Mouse (Mus musculus) liver, embryonic 13.5 days (tissue): Measurements from ENCODE around the gene Ogg1. TPM values are rescaled to one million over a fixed set of nuclear protein-coding genes. Genes with fewer than 3 reads are reported as not detected.

Experiments used
- ATAC-seq: fragments of 200-750 bp; cut with Nextera tagmentation; 2 replicates; pipeline ENCODE4 v1.8.0; 2017; ENCODE audit warnings: low read depth, mild to moderate bottlenecking, moderate number of reproducible peaks, moderate library complexity
- DNase-seq: peaks from one replicate; pipeline ENCODE4 v3.0.0; 2022
- H3K27ac ChIP-seq: fragments of 300-500 bp; sonication (generic); 2 replicates; pipeline ENCODE4 v1.5.1; 2015; ENCODE audit warnings: moderate library complexity, mild to moderate bottlenecking, inconsistent platforms
- H3K27me3 ChIP-seq: fragments of 300-500 bp; sonication (generic); 2 replicates; pipeline ENCODE4 v1.6.1; 2015; ENCODE audit warnings: mild to moderate bottlenecking, inconsistent platforms
- H3K36me3 ChIP-seq: fragments of 300-500 bp; sonication (generic); 2 replicates; pipeline ENCODE4 v1.6.1; 2015; ENCODE audit warnings: mild to moderate bottlenecking, inconsistent platforms
- H3K4me1 ChIP-seq: fragments of 300-500 bp; sonication (generic); replicated peaks from 2 replicates; pipeline ENCODE4 v1.6.1; 2015; ENCODE audit warnings: inconsistent platforms
- H3K4me2 ChIP-seq: fragments of 300-500 bp; sonication (generic); 2 replicates; pipeline ENCODE4 v1.6.1; 2015; ENCODE audit warnings: inconsistent platforms, mild to moderate bottlenecking, moderate library complexity
- H3K4me3 ChIP-seq: fragments of 300-500 bp; sonication (generic); replicated peaks from 2 replicates; pipeline ENCODE4 v1.5.1; 2015; ENCODE audit warnings: mild to moderate bottlenecking, inconsistent platforms
- H3K9ac ChIP-seq: fragments of 300-500 bp; sonication (generic); 2 replicates; pipeline ENCODE4 v1.6.1; 2015; ENCODE audit warnings: mild to moderate bottlenecking, inconsistent platforms
- H3K9me3 ChIP-seq: fragments of 300-500 bp; sonication (generic); replicated peaks from 2 replicates; pipeline ENCODE4 v1.6.1; 2016; ENCODE audit warnings: inconsistent platforms
- WGBS: fragments of 180-500 bp; shearing (Covaris S2); methylation state at CpG from one replicate; pipeline ENCODE4 v1.1.7; 2015; ENCODE audit not compliant: insufficient replicate concordance; 5-methylcytosine and 5-hydroxymethylcytosine counted together
- polyA plus RNA-seq: library from polyadenylated mRNA; unstranded; fragments of >200 nt; fragmentation: Nextera tagmentation; extraction: Ambion mirVana; gene quantifications from 2 replicates; pipeline ENCODE4 v1.2.1, GENCODE M21; 2015

The Ogg1 gene
- polyA plus RNA-seq: 5.6 and 6.8 TPM in 2 replicates

DNA sequence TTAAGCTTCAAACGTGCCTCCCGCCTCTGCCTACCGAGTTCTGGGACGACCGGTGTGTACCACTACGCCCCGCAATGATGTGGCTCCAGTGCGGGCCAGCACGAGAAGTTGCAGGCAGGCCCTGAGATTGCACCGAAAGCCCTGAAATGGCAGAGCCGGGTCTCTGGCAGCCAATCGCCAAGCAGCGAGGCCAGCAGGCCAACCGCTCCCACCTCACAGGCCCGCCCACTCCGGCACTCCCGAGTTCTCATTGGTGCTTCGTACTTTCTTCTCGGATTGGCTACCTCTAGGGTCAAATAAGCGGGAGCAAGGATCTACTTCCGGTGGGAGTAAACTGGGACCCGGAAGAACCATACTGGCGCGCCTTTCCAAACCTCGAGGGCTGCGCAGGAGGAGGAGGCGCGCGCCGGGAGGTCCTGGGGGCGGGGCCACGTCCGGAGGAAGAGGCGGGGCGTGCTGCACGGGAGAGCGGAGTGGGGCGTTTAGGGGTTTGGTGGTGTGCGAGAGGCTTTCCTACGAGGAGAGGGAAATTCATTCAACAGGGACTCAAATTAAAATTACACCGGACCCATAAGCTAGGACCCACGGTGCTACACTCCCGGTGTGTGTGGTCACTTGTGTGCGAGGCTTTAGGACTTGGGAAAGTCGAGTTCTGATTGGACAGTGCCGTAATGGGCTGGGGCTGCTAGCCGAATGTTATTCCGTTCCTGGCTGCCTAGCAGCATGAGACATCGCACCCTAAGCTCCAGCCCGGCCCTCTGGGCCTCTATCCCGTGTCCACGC, at the start of gene Ogg1:
TSS of gene Ogg1 (plus strand) at position 440 of the 783 bp plus-strand sequence.
- DNase-seq (peak; percentile 99), ATAC-seq (peak; percentile 97)
- peaks cover 41% of the 10 kb centered on the region for H3K4me1 ChIP-seq

DNA sequence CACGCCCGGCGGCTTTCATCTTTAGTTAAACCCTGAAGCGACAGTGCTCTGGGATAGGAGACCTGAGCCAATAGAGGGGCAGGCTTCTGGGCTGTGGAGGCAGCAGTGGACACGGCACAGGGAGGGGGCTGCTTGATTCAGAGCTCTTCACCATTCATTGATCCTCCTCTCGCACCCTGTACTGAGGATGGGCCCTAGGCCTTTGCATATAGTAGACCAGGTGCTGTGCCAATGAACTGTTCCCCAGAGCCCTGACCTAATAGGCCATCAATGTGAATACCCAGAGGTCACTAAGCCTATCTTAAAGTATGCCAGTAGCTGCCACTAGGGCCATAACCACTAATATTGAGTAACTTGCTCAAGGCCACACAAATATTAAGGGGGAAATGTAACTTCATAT, 45.1 kb upstream of the Ogg1 start:
- 0 out of 2 replicates have a peak, but pooled peaks cover 7% of the 10 kb centered on the region for H3K36me3 ChIP-seq
- no peak overlapping the region for H3K27ac ChIP-seq
- no peaks in the 10 kb centered on the region for H3K4me1 ChIP-seq
- no peaks in the 10 kb centered on the region for H3K9me3 ChIP-seq
- no peak overlapping the region for H3K4me2 ChIP-seq
- no peak for ATAC-seq
- H3K4me3 ChIP-seq: no peak overlapping the region
- peaks cover 47% of the 10 kb centered on the region for H3K27me3 ChIP-seq
- H3K9ac ChIP-seq: no peak overlapping the region
- no peak for DNase-seq
- 54% methylated on average over 6 of the region's 6 CpGs for WGBS

More for the DNA sequence above, at the start of gene Ogg1:
- Histone ChIP-seq H3K9ac (peak within 1 kb of the TSS; percentile 78), H3K9me3 (no peaks in the 10 kb centered on the region), H3K36me3 (peaks cover 50% of the 10 kb centered on the region), H3K27ac (peak within 1 kb of the TSS; percentile 88), H3K27me3 (no peaks in the 10 kb centered on the region), H3K4me3 (peak within 1 kb of the TSS; percentile 70), H3K4me2 (peak within 1 kb of the TSS; percentile 98)
- under 1% methylated on average over 52 of the region's 52 CpGs for WGBS

DNA sequence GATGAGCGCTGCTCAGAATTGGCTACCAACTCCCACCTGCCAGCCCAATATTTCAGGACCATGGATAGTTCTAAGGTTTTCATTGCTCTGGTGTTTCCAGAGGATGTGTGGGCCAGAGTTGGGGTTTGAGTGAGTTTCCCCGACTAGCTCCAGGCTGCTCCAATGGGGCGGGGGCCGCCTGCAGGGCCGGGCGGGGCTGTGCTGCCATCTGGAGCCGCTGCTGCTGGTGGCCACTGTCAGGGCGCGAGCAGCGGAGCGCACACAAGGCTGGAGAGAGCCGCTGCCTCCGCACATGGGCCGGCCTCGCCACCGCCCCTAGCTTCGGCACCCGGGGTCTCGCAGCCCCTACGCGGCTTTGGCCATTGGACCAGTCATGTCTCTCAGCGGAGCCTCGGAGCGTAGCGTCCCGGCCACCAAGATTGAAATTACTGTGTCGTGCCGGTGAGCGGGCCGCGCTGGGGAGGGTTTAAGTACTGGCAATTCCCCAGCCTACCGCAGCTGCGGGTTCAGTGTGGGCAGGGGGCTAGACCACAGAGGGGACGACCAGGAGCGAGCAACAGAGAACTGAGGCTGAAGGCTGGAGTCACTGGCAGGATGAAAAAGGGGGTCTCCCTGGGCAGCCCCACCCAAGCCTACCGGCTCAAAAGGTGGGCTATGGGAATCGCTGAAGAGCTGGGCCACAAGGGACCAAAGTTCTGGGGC, 44.5 kb upstream of the Ogg1 start, which contains the start of gene Cpne9:
TSS of gene Cpne9 (plus strand) at position 207 of the 702 bp plus-strand sequence.
- 6% methylated on average over 37 of the region's 37 CpGs for WGBS
- ATAC-seq (no peak), DNase-seq (no peak)
- H3K4me2 ChIP-seq: no peak within 1 kb of the TSS
- H3K9me3 ChIP-seq: no peaks in the 10 kb centered on the region
- no peak within 1 kb of the TSS for H3K27ac ChIP-seq
- 0 out of 2 replicates have a peak, but pooled peaks cover 7% of the 10 kb centered on the region for H3K36me3 ChIP-seq
- H3K4me3 ChIP-seq: no peak within 1 kb of the TSS
- peaks cover 47% of the 10 kb centered on the region for H3K27me3 ChIP-seq
- no peaks in the 10 kb centered on the region for H3K4me1 ChIP-seq
- H3K9ac ChIP-seq: no peak within 1 kb of the TSS

DNA sequence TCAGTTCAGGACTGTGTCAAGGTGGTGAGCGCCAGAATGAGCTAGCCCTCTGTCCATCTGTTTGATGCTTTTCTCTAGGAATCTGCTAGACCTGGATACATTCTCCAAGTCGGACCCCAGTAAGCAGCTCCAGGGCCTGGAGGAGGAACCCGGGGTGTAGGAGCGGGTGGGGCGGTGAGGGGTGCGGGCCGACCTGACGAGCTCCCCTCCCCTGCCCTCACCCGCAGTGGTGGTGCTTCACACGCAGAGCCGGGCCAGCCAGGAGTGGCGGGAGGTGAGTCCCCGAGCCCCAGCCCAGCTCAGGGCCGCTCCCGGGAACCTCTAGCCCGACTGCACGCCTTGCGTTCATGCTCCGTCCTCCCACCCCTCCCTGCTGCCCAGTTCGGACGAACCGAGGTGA, 43.8 kb upstream of the Ogg1 start:
- Histone ChIP-seq H3K4me1 (no peaks in the 10 kb centered on the region), H3K4me3 (no peak overlapping the region), H3K9me3 (no peaks in the 10 kb centered on the region), H3K27ac (no peak overlapping the region), H3K27me3 (peaks cover 47% of the 10 kb centered on the region), H3K36me3 (0 out of 2 replicates have a peak, but pooled peaks cover 4% of the 10 kb centered on the region), H3K9ac (no peak overlapping the region), H3K4me2 (no peak overlapping the region)
- ATAC-seq: no peak
- DNase-seq: no peak
- 4% methylated on average over 22 of the region's 22 CpGs for WGBS

DNA sequence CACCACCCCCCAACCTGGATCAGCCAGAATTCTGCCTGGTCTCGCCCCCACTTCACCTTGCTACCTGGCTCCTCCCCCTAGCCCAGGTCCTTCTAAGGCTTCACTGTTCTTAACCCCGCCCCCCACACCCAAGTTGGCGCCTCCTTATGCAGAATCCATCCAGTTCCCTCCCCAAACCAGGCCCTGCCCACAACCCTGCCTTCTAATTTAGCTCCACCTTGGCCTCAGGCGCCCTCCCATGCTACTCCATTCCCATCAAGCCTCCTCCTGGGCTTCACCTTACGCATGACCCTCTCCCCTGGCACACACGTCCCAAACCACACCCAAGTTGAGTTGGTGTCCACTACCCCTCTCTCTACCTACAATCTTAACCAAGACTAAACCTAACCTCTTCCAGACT, 43.3 kb upstream of the Ogg1 start:
- DNase-seq (no peak), ATAC-seq (peak; percentile 29; the same call in 1 of the 2 replicates)
- Histone ChIP-seq H3K4me3 (no peak overlapping the region), H3K4me2 (no peak overlapping the region), H3K27me3 (peaks cover 47% of the 10 kb centered on the region), H3K4me1 (no peaks in the 10 kb centered on the region), H3K36me3 (no peaks in the 10 kb centered on the region), H3K9me3 (no peaks in the 10 kb centered on the region), H3K9ac (no peak overlapping the region), H3K27ac (no peak overlapping the region)
- 11% methylated on average over 6 of the region's 6 CpGs for WGBS

DNA sequence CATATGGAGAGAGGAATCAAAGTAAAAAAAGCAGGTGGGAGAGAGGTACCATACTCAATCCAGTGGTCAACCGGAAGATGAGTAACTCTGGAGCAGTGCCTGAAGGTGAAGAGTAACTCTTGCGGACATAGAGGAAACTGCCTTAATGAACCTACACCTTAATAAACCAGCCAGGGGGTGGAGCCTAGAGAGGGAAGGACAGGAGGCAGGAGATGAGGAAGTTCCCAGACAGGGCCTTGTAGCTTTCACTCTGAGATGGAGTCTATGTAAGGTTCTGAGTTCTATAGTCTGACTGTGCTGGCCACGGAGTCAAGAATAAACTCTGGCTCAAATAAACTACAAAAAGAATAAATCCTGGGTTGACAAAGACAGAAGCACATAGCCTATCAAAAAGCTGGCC, 41.8 kb upstream of the Ogg1 start:
- H3K4me2 ChIP-seq: no peak overlapping the region
- DNase-seq (no peak), ATAC-seq (no peak)
- H3K27me3 ChIP-seq: peaks cover 47% of the 10 kb centered on the region
- no peaks in the 10 kb centered on the region for H3K9me3 ChIP-seq
- WGBS: 57% methylated on average over 3 of the region's 3 CpGs
- H3K4me3 ChIP-seq: no peak overlapping the region
- H3K9ac ChIP-seq: no peak overlapping the region
- H3K4me1 ChIP-seq: no peaks in the 10 kb centered on the region
- no peak overlapping the region for H3K27ac ChIP-seq
- H3K36me3 ChIP-seq: no peaks in the 10 kb centered on the region

DNA sequence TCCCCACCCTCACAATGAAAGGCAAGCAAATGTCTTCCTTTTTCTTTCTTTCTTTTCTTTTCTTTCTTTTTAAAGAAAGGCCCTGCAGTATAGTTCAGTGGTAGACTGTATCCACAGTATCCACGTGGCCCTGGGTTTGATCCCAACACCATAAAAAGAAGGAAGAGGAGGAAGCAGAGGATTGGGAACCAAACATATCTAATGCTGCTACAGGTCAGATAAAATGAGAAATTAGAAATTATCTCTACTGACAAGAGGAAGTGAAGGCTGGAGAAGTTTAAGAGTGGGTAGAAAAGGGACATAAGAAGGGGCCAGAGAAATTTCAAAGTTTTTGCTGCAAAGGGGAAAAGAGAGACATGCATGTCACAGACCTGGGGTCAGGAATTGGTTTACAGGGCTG, 40.5 kb upstream of the Ogg1 start:
- no peaks in the 10 kb centered on the region for H3K36me3 ChIP-seq
- H3K4me3 ChIP-seq: no peak overlapping the region
- no peak overlapping the region for H3K27ac ChIP-seq
- ATAC-seq (no peak), DNase-seq (no peak)
- 42% methylated on average over 1 of the region's 1 CpGs for WGBS
- H3K27me3 ChIP-seq: peaks cover 43% of the 10 kb centered on the region
- H3K4me1 ChIP-seq: no peaks in the 10 kb centered on the region
- no peaks in the 10 kb centered on the region for H3K9me3 ChIP-seq
- no peak overlapping the region for H3K9ac ChIP-seq
- H3K4me2 ChIP-seq: no peak overlapping the region

DNA sequence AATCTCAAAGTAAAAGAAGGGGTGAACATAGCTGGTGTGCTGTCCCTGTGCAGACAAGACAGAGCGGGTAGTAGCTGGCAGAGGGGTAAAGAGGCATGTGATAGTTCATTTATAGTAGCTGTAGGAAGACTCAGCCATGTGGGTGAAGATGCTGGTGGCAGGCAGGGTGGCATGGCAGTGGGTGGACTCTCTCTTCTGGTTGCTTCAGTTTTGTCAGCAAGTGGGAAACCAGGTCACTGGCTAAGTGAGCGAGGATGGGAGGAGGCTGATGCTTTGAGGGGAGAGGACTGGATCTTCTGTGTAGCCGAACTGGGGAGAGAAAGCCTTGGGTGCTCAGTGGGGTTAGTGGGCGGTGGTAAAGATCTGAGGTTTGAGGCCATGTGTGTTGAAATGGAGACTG, 39.5 kb upstream of the Ogg1 start:
- H3K9ac ChIP-seq: no peak overlapping the region
- ATAC-seq (no peak), DNase-seq (no peak)
- WGBS: 53% methylated on average over 4 of the region's 4 CpGs
- no peak overlapping the region for H3K27ac ChIP-seq
- peaks cover 36% of the 10 kb centered on the region for H3K27me3 ChIP-seq
- no peaks in the 10 kb centered on the region for H3K36me3 ChIP-seq
- H3K4me1 ChIP-seq: no peaks in the 10 kb centered on the region
- H3K4me2 ChIP-seq: no peak overlapping the region
- no peak overlapping the region for H3K4me3 ChIP-seq
- no peaks in the 10 kb centered on the region for H3K9me3 ChIP-seq

DNA sequence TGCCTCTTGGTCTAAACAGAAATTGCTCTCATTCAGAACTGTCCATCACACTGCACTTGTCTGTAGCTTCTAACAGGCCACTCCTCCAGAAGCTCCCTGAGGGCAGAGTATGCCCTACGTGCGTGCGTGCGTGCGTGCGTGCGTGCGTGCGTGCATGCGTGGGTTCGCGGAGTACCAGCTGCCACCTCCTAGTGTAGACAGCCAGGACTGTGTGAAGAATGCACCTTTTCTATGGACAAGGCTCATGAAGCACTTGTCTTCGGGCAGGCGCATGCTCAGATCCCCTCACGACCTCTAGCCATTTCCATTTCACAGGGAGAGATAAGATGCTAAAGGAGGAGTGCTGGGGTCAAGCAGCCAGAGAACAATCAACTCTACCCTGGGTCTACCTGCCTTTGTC, 37.4 kb upstream of the Ogg1 start:
- Histone ChIP-seq H3K4me1 (no peaks in the 10 kb centered on the region), H3K4me3 (no peak overlapping the region), H3K36me3 (no peaks in the 10 kb centered on the region), H3K27ac (no peak overlapping the region), H3K9me3 (no peaks in the 10 kb centered on the region), H3K9ac (no peak overlapping the region), H3K27me3 (peaks cover 15% of the 10 kb centered on the region), H3K4me2 (no peak overlapping the region)
- no peak for DNase-seq
- 82% methylated on average over 15 of the region's 15 CpGs for WGBS
- ATAC-seq: no peak

DNA sequence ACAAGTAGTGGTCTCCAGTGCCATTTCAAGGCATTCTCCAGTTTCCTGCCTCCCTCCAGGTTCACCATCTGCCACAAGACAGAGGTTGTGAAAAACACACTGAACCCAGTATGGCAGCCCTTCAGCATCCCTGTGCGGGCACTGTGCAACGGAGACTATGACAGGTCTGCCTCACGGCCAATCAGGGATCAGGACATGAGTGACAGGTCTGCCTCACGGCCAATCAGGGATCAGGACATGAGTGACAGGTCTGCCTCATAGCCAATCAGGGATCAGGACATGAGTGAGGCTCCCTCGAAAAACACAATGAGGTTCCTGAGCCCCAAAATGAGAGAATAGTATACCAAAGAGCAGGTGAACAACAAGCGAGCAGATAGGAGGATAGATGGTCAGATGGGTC, 36.4 kb upstream of the Ogg1 start:
- no peak overlapping the region for H3K9ac ChIP-seq
- H3K36me3 ChIP-seq: no peaks in the 10 kb centered on the region
- no peak overlapping the region for H3K4me3 ChIP-seq
- no peak overlapping the region for H3K27ac ChIP-seq
- no peak overlapping the region for H3K4me2 ChIP-seq
- H3K27me3 ChIP-seq: peaks cover 6% of the 10 kb centered on the region; the same call in 1 of the 2 replicates
- H3K9me3 ChIP-seq: no peaks in the 10 kb centered on the region
- ATAC-seq (no peak), DNase-seq (no peak)
- 58% methylated on average over 6 of the region's 6 CpGs for WGBS
- H3K4me1 ChIP-seq: no peaks in the 10 kb centered on the region

DNA sequence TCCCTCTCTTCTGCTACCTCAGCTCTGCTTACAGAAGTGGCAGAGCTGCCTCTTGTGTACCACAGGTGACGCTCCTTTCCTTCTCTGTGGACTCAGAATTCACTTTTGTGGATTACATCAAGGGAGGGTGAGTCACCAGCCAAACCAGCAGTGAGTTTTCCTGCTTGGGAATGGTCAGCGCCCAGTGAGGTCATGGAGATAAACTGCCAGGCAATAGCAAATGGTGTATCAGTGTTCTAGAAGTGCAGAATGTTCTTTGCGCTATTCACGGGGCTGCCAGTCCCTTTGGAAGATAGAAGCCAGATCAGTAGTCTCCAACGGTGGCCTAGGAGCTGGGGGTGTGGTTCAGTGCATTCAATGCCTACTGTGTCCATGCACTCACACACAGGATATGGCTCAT, 33.8 kb upstream of the Ogg1 start:
- Histone ChIP-seq H3K27ac (no peak overlapping the region), H3K4me2 (no peak overlapping the region), H3K9ac (no peak overlapping the region), H3K36me3 (no peaks in the 10 kb centered on the region), H3K4me3 (no peak overlapping the region), H3K9me3 (no peaks in the 10 kb centered on the region), H3K4me1 (peaks cover 7% of the 10 kb centered on the region; the same call in 1 of the 2 replicates), H3K27me3 (peaks cover 3% of the 10 kb centered on the region; the same call in 1 of the 2 replicates)
- WGBS: 53% methylated on average over 5 of the region's 5 CpGs
- no peak for DNase-seq
- ATAC-seq: no peak
